Comparison of ENCODE assay signal across 20 mouse cellular contexts in genomic region chr11:83897569-83897968, GRCm38 (mm10). TPM values are rescaled to one million over a fixed set of nuclear protein-coding genes. Genes with fewer than 3 reads are reported as not detected.
"Had no signal": no experiment of that assay in that cellular context is flagged by ENCODE, and none has a peak within 500 bp of the region (broad histone marks: within the 10 kb centered on the region; RNA-seq: fewer than 3 reads in every experiment).

No protein-coding gene starts in this region.

- H3K4me3 ChIP-seq: midbrain, embryonic 10.5 days; midbrain, embryonic 12.5 days; myocyte; neural tube, embryonic 13.5 days; neural tube, embryonic 15.5 days had no signal

- DNase-seq: lung, adult 18-20 months; lung, embryonic 14.5 days; lung, postnatal 10 days; lung, postnatal 4 days; midbrain, embryonic 14.5 days; retina, postnatal 1 day; right cerebral cortex, adult 18-20 months; right cerebral cortex, postnatal 25 days; right cerebral cortex, postnatal 4 days; spleen, adult 18-20 months; thymus, adult 18-20 months; thymus, postnatal 14 days; thymus, postnatal 36 days had no signal

- H3K9ac ChIP-seq: lung, embryonic 14.5 days; midbrain, embryonic 12.5 days; neural tube, embryonic 13.5 days; neural tube, embryonic 15.5 days had no signal

- H3K27ac ChIP-seq: midbrain, embryonic 10.5 days; midbrain, embryonic 12.5 days; neural tube, embryonic 13.5 days; neural tube, embryonic 15.5 days had no signal

- H3K4me1 ChIP-seq: midbrain, embryonic 12.5 days; neural tube, embryonic 13.5 days; neural tube, embryonic 15.5 days had no signal

- H3K9me3 ChIP-seq: midbrain, embryonic 10.5 days; midbrain, embryonic 12.5 days; neural tube, embryonic 13.5 days; neural tube, embryonic 15.5 days had no signal

- ATAC-seq: midbrain, embryonic 16.5 days had no signal

- H3K36me3 ChIP-seq: midbrain, embryonic 10.5 days; midbrain, embryonic 12.5 days; neural tube, embryonic 13.5 days; neural tube, embryonic 15.5 days had no signal

- H3K27me3 ChIP-seq: midbrain, embryonic 12.5 days; neural tube, embryonic 13.5 days; neural tube, embryonic 15.5 days had no signal

- H3K4me2 ChIP-seq: lung, embryonic 14.5 days; midbrain, embryonic 12.5 days; neural tube, embryonic 13.5 days; neural tube, embryonic 15.5 days had no signal

RNA-seq across cellular contexts. Expression of gene Hnf1b, which starts 47.7 kb away (rescaled TPM):
- polyA plus RNA-seq: midbrain, embryonic 10.5 days; midbrain, embryonic 12.5 days; myocyte; thymus, postnatal 0 days had no signal
